Mouse (Mus musculus) kidney, adult 2 months (tissue): ENCODE measurements around the gene Timm29. TPM values are rescaled to one million over a fixed set of nuclear protein-coding genes. Genes with fewer than 3 reads are reported as not detected.
"Not testable (repeated sequence)": the region's sequence is repeated elsewhere in the genome, so short reads cannot be mapped to it uniquely, and the experiment has no call there.

ENCODE experiments used
- DNase-seq: peaks from one replicate; pipeline ENCODE4 v3.0.0; 2021
- H3K27ac ChIP-seq: fragments of 200-500 bp; 2 replicates; pipeline ENCODE4 v1.5.1; 2012; ENCODE audit warnings: low read depth, low read length, control low read depth, inconsistent platforms; ENCODE audit not compliant: insufficient read depth
- H3K27me3 ChIP-seq: fragments of 200-500 bp; replicated peaks from 2 replicates; pipeline ENCODE4 v1.6.1; 2012; ENCODE audit warnings: mild to moderate bottlenecking, moderate library complexity, low read length, inconsistent platforms; ENCODE audit not compliant: control insufficient read depth, insufficient read depth
- H3K36me3 ChIP-seq: fragments of 200-500 bp; 2 replicates; pipeline ENCODE4 v1.6.1; 2012; ENCODE audit warnings: mild to moderate bottlenecking, moderate library complexity, low read length, inconsistent platforms; ENCODE audit not compliant: control insufficient read depth, insufficient read depth
- H3K4me1 ChIP-seq: fragments of 200-500 bp; 2 replicates; pipeline ENCODE4 v1.6.1; 2011; ENCODE audit warnings: low read length; ENCODE audit not compliant: control insufficient read depth, insufficient read depth
- H3K4me3 ChIP-seq: fragments of 200-500 bp; 2 replicates; pipeline ENCODE4 v1.5.1; 2011; ENCODE audit warnings: mild to moderate bottlenecking, low read depth, low read length, control low read depth; ENCODE audit not compliant: insufficient read depth
- CTCF ChIP-seq: fragments of 200-500 bp; conservative IDR thresholded peaks from 2 replicates; pipeline ENCODE4 v1.5.1; 2011; ENCODE audit warnings: low read depth, mild to moderate bottlenecking, control low read depth, low read length, moderate library complexity, mixed read lengths; ENCODE audit not compliant: insufficient read depth, insufficient read length
- POLR2A ChIP-seq: fragments of 200-500 bp; IDR thresholded peaks from one replicate; pipeline ENCODE4 v1.6.1; 2011; ENCODE audit warnings: low read depth, low read length, control low read depth
- WGBS: fragments of 180-500 bp; shearing (Covaris S2); methylation state at CpG from one replicate; pipeline ENCODE4 v1.1.7; 2018; 5-methylcytosine and 5-hydroxymethylcytosine counted together
- polyA plus RNA-seq: library from polyadenylated mRNA; depleted of rRNA; stranded (reverse); fragments of >200 nt; gene quantifications from 2 replicates; pipeline ENCODE4 v1.2.3, GENCODE M21; 2012

Gene Timm29
- polyA plus RNA-seq, 1 experiment = 34.0 TPM

DNA sequence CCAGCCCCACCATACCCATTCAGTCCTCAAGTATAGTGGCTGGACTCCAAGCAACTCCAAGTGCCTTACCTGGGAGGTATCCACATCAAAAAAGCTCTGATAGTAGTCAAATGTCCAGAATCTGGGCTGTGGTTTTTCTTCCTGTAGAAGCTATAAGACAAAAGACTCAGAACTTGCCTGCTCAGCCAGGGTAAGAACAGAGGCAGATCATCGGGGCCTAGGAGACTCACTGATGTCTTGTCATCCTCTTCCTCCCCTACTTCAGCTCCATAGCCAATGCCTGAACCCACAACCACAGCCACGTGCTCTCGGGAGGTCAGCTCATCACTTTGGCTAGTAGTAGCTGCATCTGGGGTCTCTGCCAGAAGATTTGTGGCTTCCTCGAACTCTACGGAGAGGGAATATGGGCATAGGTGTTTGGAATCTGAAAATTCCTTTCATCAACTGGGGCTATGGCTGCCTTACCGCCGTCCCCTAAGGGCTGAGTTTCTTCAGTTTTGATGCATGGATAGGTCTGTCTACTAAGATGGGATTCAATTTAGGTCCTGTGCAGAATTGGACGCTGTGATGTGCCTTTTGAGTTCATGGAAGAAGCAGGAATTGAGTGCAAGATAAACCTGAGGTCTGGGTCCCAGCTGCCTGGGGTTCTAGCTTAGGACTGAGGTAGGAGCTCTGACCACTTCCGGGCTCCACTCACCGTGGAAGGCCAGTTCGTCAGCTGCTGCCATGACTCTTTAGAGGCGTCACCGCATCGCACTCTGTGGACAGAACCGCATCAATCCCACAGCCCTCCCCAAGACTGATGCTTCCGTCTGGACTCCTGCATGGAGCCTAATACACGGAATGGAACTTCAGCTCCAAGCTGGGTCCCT is 455 bp upstream of the Timm29 start:
- H3K27me3 ChIP-seq = no peaks in the 10 kb centered on the region
- H3K27ac ChIP-seq = peak overlapping the region; percentile 76
- 15% methylated on average over 17 of the region's 17 CpGs for WGBS
- peak overlapping the region; percentile 80 for H3K4me3 ChIP-seq
- TF ChIP-seq CTCF (no peak), POLR2A (no peak)
- H3K36me3 ChIP-seq = no peaks in the 10 kb centered on the region
- H3K4me1 ChIP-seq = peaks cover 6% of the 10 kb centered on the region; the same call in 1 of the 2 replicates
- DNase-seq = no peak

GRCm38 (mm10) chr9:21593122-21593721 is 700 bp downstream of the Timm29 start:
- peak; percentile 54 for DNase-seq
- peaks cover 6% of the 10 kb centered on the region; the same call in 1 of the 2 replicates for H3K4me1 ChIP-seq
- no peak for TF ChIP-seq CTCF
- no peak for TF ChIP-seq POLR2A
- H3K27ac ChIP-seq = peak overlapping the region; percentile 61
- no peaks in the 10 kb centered on the region for H3K36me3 ChIP-seq
- H3K27me3 ChIP-seq = no peaks in the 10 kb centered on the region
- H3K4me3 ChIP-seq = peak overlapping the region; percentile 80
- WGBS = 0% methylated on average over 69 of the region's 69 CpGs

DNA sequence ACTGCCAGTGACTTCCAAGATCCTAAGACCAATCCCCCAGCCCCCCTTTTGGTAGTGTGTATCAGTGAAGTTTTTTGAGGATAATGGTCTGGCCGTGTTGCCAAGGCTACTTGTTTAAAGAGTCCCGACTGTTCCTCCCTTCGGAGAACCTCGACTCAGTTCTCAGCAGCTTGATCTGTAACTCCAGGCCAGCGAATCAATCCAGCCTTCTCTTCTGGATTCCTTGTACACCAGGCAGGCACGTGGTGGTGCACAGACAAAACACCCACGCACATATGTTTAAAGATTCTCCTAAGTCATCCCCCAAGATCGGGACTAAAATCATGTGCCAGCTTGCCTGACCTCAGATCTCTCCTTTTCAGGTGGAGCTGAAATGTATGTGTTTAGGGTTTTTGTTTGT is 1.8 kb downstream of the Timm29 start:
- not testable (repeated sequence) for H3K36me3 ChIP-seq, H3K4me1 ChIP-seq, DNase-seq, H3K27ac ChIP-seq, H3K27me3 ChIP-seq, H3K4me3 ChIP-seq
- WGBS = 80% methylated on average over 8 of the region's 8 CpGs

- WGBS = 67% methylated on average over 2 of the region's 2 CpGs
- no peaks in the 10 kb centered on the region for H3K27me3 ChIP-seq
- H3K36me3 ChIP-seq = no peaks in the 10 kb centered on the region
- no peak overlapping the region for H3K27ac ChIP-seq
- no peak for DNase-seq
- TF ChIP-seq CTCF = no peak
- TF ChIP-seq POLR2A = no peak
- peaks cover 6% of the 10 kb centered on the region; the same call in 1 of the 2 replicates for H3K4me1 ChIP-seq
- H3K4me3 ChIP-seq = no peak overlapping the region
These were observed 2.3 kb downstream of the Timm29 start for GRCm38 (mm10) chr9:21594838-21595237.

DNA sequence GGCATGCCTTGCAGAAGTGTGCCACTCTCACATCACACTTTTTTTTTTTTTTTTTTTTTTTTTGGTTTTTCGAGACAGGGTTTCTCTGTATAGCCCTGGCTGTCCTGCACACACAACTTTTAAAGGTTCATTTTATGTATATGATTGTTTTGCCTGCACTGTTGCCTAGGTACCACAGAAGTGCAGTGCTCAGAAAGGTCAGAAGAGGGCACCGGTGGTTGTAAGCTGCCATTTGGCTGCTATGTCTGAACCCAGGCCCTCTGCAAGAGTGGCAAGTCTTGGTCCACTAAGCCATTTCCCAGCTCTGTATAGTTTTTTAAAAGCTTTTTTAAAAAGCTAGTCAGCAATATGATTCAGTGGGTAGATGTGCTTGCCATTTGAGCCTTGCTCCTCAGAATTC is 5.7 kb downstream of the Timm29 start:
- no peak for DNase-seq
- peak; percentile 35; the same call in 1 of the 2 replicates for TF ChIP-seq CTCF
- no peak for TF ChIP-seq POLR2A
- 37% methylated on average over 2 of the region's 2 CpGs for WGBS
- Histone ChIP-seq H3K27ac (no peak overlapping the region), H3K27me3 (no peaks in the 10 kb centered on the region), H3K4me1 (peaks cover 4% of the 10 kb centered on the region; the same call in 1 of the 2 replicates), H3K4me3 (no peak overlapping the region), H3K36me3 (no peaks in the 10 kb centered on the region)

GRCm38 (mm10) chr9:21600186-21600585 is 7.7 kb downstream of the Timm29 start:
- no peak for DNase-seq
- no peak for TF ChIP-seq POLR2A
- no peak for TF ChIP-seq CTCF
- WGBS = 75% methylated on average over 3 of the region's 3 CpGs

DNA sequence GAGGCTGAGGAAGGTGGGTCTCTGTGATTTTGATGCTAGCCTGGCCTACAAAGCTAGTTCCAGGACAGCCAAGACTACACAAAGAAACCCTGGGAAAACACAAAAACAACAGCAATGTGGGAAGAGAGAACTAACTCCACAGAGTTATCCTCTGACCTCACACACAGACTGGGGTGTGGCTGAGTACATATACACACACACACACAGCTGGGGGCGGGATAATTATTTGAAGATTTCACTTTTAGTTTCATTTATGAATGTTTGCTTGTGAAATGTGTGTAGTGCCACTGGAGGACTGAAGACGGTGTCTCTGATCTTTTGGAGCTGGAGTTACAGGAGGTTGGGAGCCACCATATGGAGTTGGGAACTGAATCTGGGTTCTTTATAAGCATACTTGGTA is 8.6 kb downstream of the Timm29 start:
- TF ChIP-seq POLR2A (no peak), CTCF (no peak)
- no peak overlapping the region for H3K4me3 ChIP-seq
- no peak for DNase-seq
- no peak overlapping the region for H3K27ac ChIP-seq
- no peaks in the 10 kb centered on the region for H3K36me3 ChIP-seq
- 90% methylated on average over 2 of the region's 2 CpGs for WGBS
- no peaks in the 10 kb centered on the region for H3K27me3 ChIP-seq
- no peaks in the 10 kb centered on the region; the same call in 1 of the 2 replicates for H3K4me1 ChIP-seq

More at GRCm38 (mm10) chr9:21600186-21600585, 7.7 kb downstream of the Timm29 start:
- Histone ChIP-seq H3K27me3 (no peaks in the 10 kb centered on the region), H3K27ac (no peak overlapping the region), H3K4me3 (no peak overlapping the region), H3K4me1 (no peaks in the 10 kb centered on the region; the same call in 1 of the 2 replicates), H3K36me3 (no peaks in the 10 kb centered on the region)
